Mouse (Mus musculus): ENCODE data around the gene Cdkn1b.

- no peak for TF ChIP-seq CTCF (IDR thresholded peaks at IDR 0.05; ENCODE audit: low read depth, low read length)
- no peak for TF ChIP-seq POLR2A (IDR thresholded peaks at IDR 0.05; ENCODE audit: insufficient read depth, low read length)
Observed at GRCm38 (mm10) chr6:134887008-134887407, 33.2 kb upstream of the Cdkn1b start.
